Mouse (Mus musculus) MEL (cell line): ENCODE measurements at regions not wholly inside any gene's neighbourhood (a gene's known extent, or its start where the extent isn't known, plus 50 kb on each side); places are given as distances from the start of the nearest gene placed in this dataset.

Experiments used
- DNase-seq: peaks from one replicate; pipeline ENCODE4 v3.0.0; 2011; ENCODE audit warnings: low read depth, low spot score
- H3K27ac ChIP-seq: 2 replicates; pipeline ENCODE4 v1.5.1; 2012; ENCODE audit warnings: low read depth, mild to moderate bottlenecking, control low read depth, low read length, moderate library complexity; ENCODE audit not compliant: control insufficient read depth
- H3K27me3 ChIP-seq, 2 experiments: fragments of 150-350 bp in 1 of 2; sonication (generic) in 1 of 2; 2 replicates each; pipeline ENCODE4 v1.6.1; 2012; ENCODE audit warnings: low read length in 2 of 2, mild to moderate bottlenecking in 2 of 2, improper control_type of control experiment in 1 of 2, moderate library complexity in 1 of 2; ENCODE audit not compliant: insufficient read depth in 2 of 2, control insufficient read depth in 1 of 2
- H3K36me3 ChIP-seq, 2 experiments: 2 replicates each; pipeline ENCODE4 v1.6.1; 2012 to 2014; ENCODE audit warnings: low read length in 2 of 2, improper control_type of control experiment in 1 of 2, inconsistent platforms in 1 of 2, mild to moderate bottlenecking in 1 of 2; ENCODE audit not compliant: insufficient read depth in 2 of 2, control insufficient read depth in 1 of 2
- H3K4me1 ChIP-seq, 2 experiments: fragments of 150-350 bp in 1 of 2; sonication (generic) in 1 of 2; 2 replicates each; pipeline ENCODE4 v1.6.1; 2012; ENCODE audit warnings: low read length in 2 of 2, improper control_type of control experiment in 1 of 2, mild to moderate bottlenecking in 1 of 2; ENCODE audit not compliant: insufficient read depth in 2 of 2, control insufficient read depth in 1 of 2
- H3K4me3 ChIP-seq, 2 experiments: fragments of 150-350 bp in 1 of 2; sonication (generic) in 1 of 2; 2 replicates each; pipeline ENCODE4 v1.5.1; 2012; ENCODE audit warnings: low read depth in 2 of 2, low read length in 2 of 2, mild to moderate bottlenecking in 2 of 2, moderate library complexity in 2 of 2, control low read depth in 1 of 2, improper control_type of control experiment in 1 of 2; ENCODE audit not compliant: control insufficient read depth in 1 of 2, insufficient read depth in 1 of 2
- H3K79me2 ChIP-seq: 2 replicates; pipeline ENCODE4 v1.6.1; 2012; ENCODE audit warnings: mild to moderate bottlenecking, low read length, moderate library complexity; ENCODE audit not compliant: control insufficient read depth, poor library complexity, insufficient read depth
- H3K9ac ChIP-seq: 2 replicates; pipeline ENCODE4 v1.6.1; 2012; ENCODE audit warnings: low read depth, mild to moderate bottlenecking, control low read depth, low read length, moderate library complexity; ENCODE audit not compliant: control insufficient read depth, poor library complexity, severe bottlenecking
- H3K9me3 ChIP-seq: fragments of 150-350 bp; sonication (generic); replicated peaks from 2 replicates; pipeline ENCODE4 v1.6.1; 2012; ENCODE audit warnings: mild to moderate bottlenecking, low read length, improper control_type of control experiment, moderate library complexity; ENCODE audit not compliant: insufficient read depth
- CHD1 ChIP-seq: IDR thresholded peaks from 2 replicates; pipeline ENCODE4 v1.6.1; 2012; ENCODE audit warnings: low read depth, mild to moderate bottlenecking, inconsistent platforms, low read length, improper control_type of control experiment
- CHD2 ChIP-seq: IDR thresholded peaks from 2 replicates; pipeline ENCODE4 v1.6.1; 2011; ENCODE audit warnings: low read length, improper control_type of control experiment
- CTCF ChIP-seq, 3 experiments: IDR thresholded peaks in 2 of 3; conservative IDR thresholded peaks in 1 of 3; 2 replicates each; pipeline ENCODE4 v1.5.1; 2011 to 2012; ENCODE audit warnings: low read length in 3 of 3, low read depth in 2 of 3, mild to moderate bottlenecking in 2 of 3, improper control_type of control experiment in 1 of 3, inconsistent platforms in 1 of 3, mixed read lengths in 1 of 3, moderate library complexity in 1 of 3; ENCODE audit not compliant: control insufficient read depth in 1 of 3, insufficient read depth in 1 of 3, poor library complexity in 1 of 3, severe bottlenecking in 1 of 3
- E2F4 ChIP-seq: IDR thresholded peaks from 2 replicates; pipeline ENCODE4 v1.6.1; 2011; ENCODE audit warnings: low read depth, low read length, improper control_type of control experiment, borderline replicate concordance
- ETS1 ChIP-seq: IDR thresholded peaks from 2 replicates; pipeline ENCODE4 v1.6.1; 2012; ENCODE audit warnings: low read depth, mild to moderate bottlenecking, inconsistent platforms, low read length, improper control_type of control experiment, moderate library complexity
- GATA1 ChIP-seq: IDR thresholded peaks from 2 replicates; pipeline ENCODE4 v1.6.1; 2011; ENCODE audit warnings: low read depth, low read length, improper control_type of control experiment
- JUND ChIP-seq: IDR thresholded peaks from 2 replicates; pipeline ENCODE4 v1.6.1; 2011; ENCODE audit warnings: low read depth, mild to moderate bottlenecking, improper control_type of control experiment, low read length
- MAFK ChIP-seq: IDR thresholded peaks from 2 replicates; pipeline ENCODE4 v1.6.1; 2011; ENCODE audit warnings: low read depth, mild to moderate bottlenecking, low read length, improper control_type of control experiment, borderline replicate concordance
- MAX ChIP-seq: IDR thresholded peaks from 2 replicates; pipeline ENCODE4 v1.6.1; 2011; ENCODE audit warnings: low read length, improper control_type of control experiment
- MEF2A ChIP-seq: IDR thresholded peaks from 2 replicates; pipeline ENCODE4 v1.6.1; 2014; ENCODE audit warnings: low read depth, mild to moderate bottlenecking, inconsistent platforms, low read length, improper control_type of control experiment; ENCODE audit not compliant: poor library complexity, insufficient replicate concordance, severe bottlenecking; ENCODE audit errors: extremely low read depth
- MXI1 ChIP-seq: IDR thresholded peaks from 2 replicates; pipeline ENCODE4 v1.6.1; 2011; ENCODE audit warnings: mild to moderate bottlenecking, low read depth, low read length, improper control_type of control experiment
- MYB ChIP-seq: IDR thresholded peaks from 2 replicates; pipeline ENCODE4 v1.6.1; 2011; ENCODE audit warnings: mild to moderate bottlenecking, low read depth, low read length, improper control_type of control experiment
- NRF1 ChIP-seq: IDR thresholded peaks from 2 replicates; pipeline ENCODE4 v1.6.1; 2014; ENCODE audit warnings: low read depth, mild to moderate bottlenecking, inconsistent platforms, low read length, improper control_type of control experiment, moderate library complexity; ENCODE audit not compliant: poor library complexity, insufficient read depth, severe bottlenecking
- SIN3A ChIP-seq: IDR thresholded peaks from 2 replicates; pipeline ENCODE4 v1.6.1; 2012; ENCODE audit warnings: low read length, improper control_type of control experiment, inconsistent platforms
- SMC3 ChIP-seq: IDR thresholded peaks from 2 replicates; pipeline ENCODE4 v1.6.1; 2011; ENCODE audit warnings: low read depth, low read length, improper control_type of control experiment
- USF2 ChIP-seq, 2 experiments: IDR thresholded peaks; 2 replicates each; pipeline ENCODE4 v1.6.1; 2011 to 2012; ENCODE audit warnings: improper control_type of control experiment in 2 of 2, low read length in 2 of 2, borderline replicate concordance in 1 of 2, inconsistent platforms in 1 of 2, low read depth in 1 of 2, mild to moderate bottlenecking in 1 of 2; ENCODE audit not compliant: insufficient read depth in 1 of 2
- ZC3H11A ChIP-seq: IDR thresholded peaks from 2 replicates; pipeline ENCODE4 v1.6.1; 2012; ENCODE audit warnings: low read depth, mild to moderate bottlenecking, inconsistent platforms, low read length, improper control_type of control experiment

GRCm38 (mm10) chr2:17837541-17838380 lies 106.5 kb upstream of the Nebl start:
- Histone ChIP-seq H3K4me3 (no peak overlapping the region), H3K79me2 (no peaks in the 10 kb centered on the region), H3K36me3 (no peaks in the 10 kb centered on the region), H3K9me3 (no peaks in the 10 kb centered on the region), H3K4me1 (no peaks in the 10 kb centered on the region), H3K9ac (no peak overlapping the region), H3K27me3 (no peaks in the 10 kb centered on the region; a peak in 1 of 4 replicates), H3K27ac (no peak overlapping the region)
- DNase-seq: no peak
- TF ChIP-seq USF2 (IDR thresholded peaks at IDR 0.05; ENCODE audit: borderline replicate concordance in 1 of 2, insufficient read depth in 1 of 2, low read depth in 1 of 2, low read length in 2 of 2) (no peak), SMC3 (no peak)

- Histone ChIP-seq H3K27ac (no peak overlapping the region), H3K9ac (no peak overlapping the region), H3K36me3 (no peaks in the 10 kb centered on the region), H3K4me1 (no peaks in the 10 kb centered on the region), H3K79me2 (no peaks in the 10 kb centered on the region), H3K9me3 (no peaks in the 10 kb centered on the region), H3K27me3 (no peaks in the 10 kb centered on the region), H3K4me3 (no peak overlapping the region)
- TF ChIP-seq E2F4 (no peak), GATA1 (no peak), CTCF (IDR thresholded peaks at IDR 0.05 in 2 of 3, conservative IDR thresholded peaks at IDR 0.05 in 1 of 3; ENCODE audit: control insufficient read depth in 1 of 3, insufficient read depth in 1 of 3, low read depth in 2 of 3, low read length in 3 of 3, poor library complexity in 1 of 3, severe bottlenecking in 1 of 3) (peak in 2 of 3 experiments; percentile 21 to 39; a peak in 2 of 6 replicates), ETS1 (no peak), MYB (no peak), JUND (no peak), SMC3 (0 out of 2 replicates have a peak, but pooled peaks have one; percentile 25), MAFK (no peak), MEF2A (no peak), CHD2 (no peak), CHD1 (no peak), NRF1 (no peak), MAX (no peak), SIN3A (no peak), ZC3H11A (no peak), MXI1 (no peak)
- DNase-seq: peak; percentile 32
Observed at GRCm38 (mm10) chr2:17832726-17833125, 101.5 kb upstream of the Nebl start.
